Mouse (Mus musculus) forebrain, embryonic 11.5 days (tissue): Measurements from ENCODE around the gene Tnfrsf22. TPM values are rescaled to one million over a fixed set of nuclear protein-coding genes. Genes with fewer than 3 reads are reported as not detected.
"Not testable (repeated sequence)": the region's sequence is repeated elsewhere in the genome, so short reads cannot be mapped to it uniquely, and the experiment has no call there.

ENCODE experiments used
- ATAC-seq: fragments of 200-750 bp; cut with Nextera tagmentation; replicated peaks from 2 replicates; pipeline ENCODE4 v1.8.0; 2017; ENCODE audit warnings: moderate TSS enrichment; ENCODE audit not compliant: low FRiP score
- DNase-seq: peaks from one replicate; pipeline ENCODE4 v3.0.0-alpha.2; 2017; ENCODE audit warnings: low spot score
- H3K27ac ChIP-seq: fragments of 300-500 bp; sonication (generic); 2 replicates; pipeline ENCODE4 v1.5.1; 2014; ENCODE audit warnings: low read depth, low read length
- H3K27me3 ChIP-seq: fragments of 300-500 bp; sonication (generic); 2 replicates; pipeline ENCODE4 v1.6.1; 2014; ENCODE audit warnings: mild to moderate bottlenecking, low read length, mixed read lengths; ENCODE audit not compliant: control insufficient read depth, insufficient read depth
- H3K36me3 ChIP-seq: fragments of 300-500 bp; sonication (generic); 2 replicates; pipeline ENCODE4 v1.6.1; 2014; ENCODE audit warnings: mild to moderate bottlenecking, low read length, moderate library complexity, mixed read lengths; ENCODE audit not compliant: control insufficient read depth, insufficient read depth
- H3K4me1 ChIP-seq: fragments of 300-500 bp; sonication (generic); replicated peaks from 2 replicates; pipeline ENCODE4 v1.6.1; 2014; ENCODE audit warnings: low read length, mixed read lengths; ENCODE audit not compliant: control insufficient read depth, insufficient read depth
- H3K4me2 ChIP-seq: fragments of 300-500 bp; sonication (generic); 2 replicates; pipeline ENCODE4 v1.6.1; 2014; ENCODE audit warnings: low read depth, mild to moderate bottlenecking, low read length, moderate library complexity, mixed read lengths; ENCODE audit not compliant: severe bottlenecking
- H3K4me3 ChIP-seq: fragments of 300-500 bp; sonication (generic); 2 replicates; pipeline ENCODE4 v1.5.1; 2014; ENCODE audit warnings: low read depth, low read length
- H3K9ac ChIP-seq: fragments of 300-500 bp; sonication (generic); 2 replicates; pipeline ENCODE4 v1.6.1; 2014; ENCODE audit warnings: low read length
- H3K9me3 ChIP-seq: fragments of 300-500 bp; sonication (generic); 2 replicates; pipeline ENCODE4 v1.6.1; 2016; ENCODE audit warnings: low read length, mixed read lengths; ENCODE audit not compliant: control insufficient read depth
- WGBS: fragments of 180-500 bp; shearing (Covaris S2); extraction: QIAGEN DNeasy Blood & Tissue Kit; methylation state at CpG from one replicate; pipeline ENCODE4 v1.1.7; 2014; 5-methylcytosine and 5-hydroxymethylcytosine counted together
- polyA plus RNA-seq: library from polyadenylated mRNA; unstranded; fragments of >200 nt; fragmentation: Nextera tagmentation; extraction: Ambion mirVana; gene quantifications from 2 replicates; pipeline ENCODE4 v1.2.1, GENCODE M21; 2014

Gene Tnfrsf22
- polyA plus RNA-seq, 1 experiment from 2014 or later = 9.8 TPM

GRCm38 (mm10) chr7:143686676-143687075, 37.2 kb upstream of the Tnfrsf22 start:
- not testable (repeated sequence) for ATAC-seq, H3K36me3 ChIP-seq, DNase-seq, H3K27me3 ChIP-seq, H3K4me2 ChIP-seq, H3K27ac ChIP-seq, H3K9me3 ChIP-seq, H3K4me1 ChIP-seq, H3K9ac ChIP-seq, H3K4me3 ChIP-seq
- WGBS = 83% methylated on average over 3 of the region's 3 CpGs

- H3K9ac ChIP-seq, H3K9me3 ChIP-seq, DNase-seq, H3K27ac ChIP-seq, H3K4me2 ChIP-seq, ATAC-seq, H3K27me3 ChIP-seq, H3K4me3 ChIP-seq, H3K4me1 ChIP-seq, H3K36me3 ChIP-seq: not testable (repeated sequence)
- 63% methylated on average over 4 of the region's 4 CpGs for WGBS
These were observed 36.7 kb upstream of the Tnfrsf22 start for GRCm38 (mm10) chr7:143686191-143686590.

GRCm38 (mm10) chr7:143685359-143686067, 36.1 kb upstream of the Tnfrsf22 start, which contains the start of gene Tnfrsf23:
Tnfrsf23 (minus strand) TSS chr7:143685872.
- DNase-seq (peak; percentile 79), ATAC-seq (peak; percentile 86)
- Histone ChIP-seq H3K9ac (no peak within 1 kb of the TSS), H3K27ac (no peak within 1 kb of the TSS), H3K27me3 (no peaks in the 10 kb centered on the region), H3K4me3 (peak within 1 kb of the TSS; percentile 30), H3K4me1 (0 out of 2 replicates have a peak, but pooled peaks cover 2% of the 10 kb centered on the region), H3K9me3 (no peaks in the 10 kb centered on the region), H3K36me3 (no peaks in the 10 kb centered on the region), H3K4me2 (peak within 1 kb of the TSS; percentile 86)
- 3% methylated on average over 35 of the region's 35 CpGs for WGBS

GRCm38 (mm10) chr7:143684569-143684968, 35.1 kb upstream of the Tnfrsf22 start:
- H3K27ac ChIP-seq, ATAC-seq, H3K9me3 ChIP-seq, H3K27me3 ChIP-seq, H3K36me3 ChIP-seq, H3K9ac ChIP-seq, DNase-seq, H3K4me3 ChIP-seq, H3K4me2 ChIP-seq, H3K4me1 ChIP-seq: not testable (repeated sequence)
- WGBS = 79% methylated on average over 1 of the region's 2 CpGs

- no peak overlapping the region for H3K4me2 ChIP-seq
- H3K9me3 ChIP-seq = no peaks in the 10 kb centered on the region
- no peak overlapping the region for H3K9ac ChIP-seq
- 83% methylated on average over 1 of the region's 1 CpGs for WGBS
- no peaks in the 10 kb centered on the region for H3K27me3 ChIP-seq
- H3K4me1 ChIP-seq = 0 out of 2 replicates have a peak, but pooled peaks cover 2% of the 10 kb centered on the region
- no peak overlapping the region for H3K4me3 ChIP-seq
- no peaks in the 10 kb centered on the region for H3K36me3 ChIP-seq
- H3K27ac ChIP-seq = no peak overlapping the region
- no peak for ATAC-seq
- DNase-seq = no peak
These were observed 32.1 kb upstream of the Tnfrsf22 start for GRCm38 (mm10) chr7:143681566-143681965.

DNA sequence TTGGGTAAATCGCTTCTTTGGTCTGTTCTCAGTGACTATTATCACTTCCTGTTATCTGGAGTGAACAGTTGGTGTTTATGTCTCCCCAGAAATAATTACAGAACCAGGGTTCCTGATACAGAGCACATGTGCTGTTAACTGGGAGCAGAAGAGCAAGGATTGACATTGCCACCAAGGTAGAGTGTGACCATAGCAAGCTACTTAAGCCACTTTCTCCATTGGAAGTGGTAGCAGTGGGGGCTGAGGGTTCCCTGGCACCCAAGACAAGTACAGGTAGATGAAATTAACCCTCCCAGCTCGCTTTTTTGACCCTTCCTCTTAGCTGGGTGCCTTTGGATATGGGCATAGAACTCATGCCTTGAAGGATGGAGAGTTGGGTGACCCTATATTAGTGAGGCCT, 31.4 kb upstream of the Tnfrsf22 start:
- H3K9me3 ChIP-seq, H3K36me3 ChIP-seq, H3K9ac ChIP-seq, H3K27ac ChIP-seq, H3K27me3 ChIP-seq, H3K4me2 ChIP-seq, H3K4me1 ChIP-seq, ATAC-seq, DNase-seq, H3K4me3 ChIP-seq: not testable (repeated sequence)
- 63% methylated on average over 2 of the region's 2 CpGs for WGBS

DNA sequence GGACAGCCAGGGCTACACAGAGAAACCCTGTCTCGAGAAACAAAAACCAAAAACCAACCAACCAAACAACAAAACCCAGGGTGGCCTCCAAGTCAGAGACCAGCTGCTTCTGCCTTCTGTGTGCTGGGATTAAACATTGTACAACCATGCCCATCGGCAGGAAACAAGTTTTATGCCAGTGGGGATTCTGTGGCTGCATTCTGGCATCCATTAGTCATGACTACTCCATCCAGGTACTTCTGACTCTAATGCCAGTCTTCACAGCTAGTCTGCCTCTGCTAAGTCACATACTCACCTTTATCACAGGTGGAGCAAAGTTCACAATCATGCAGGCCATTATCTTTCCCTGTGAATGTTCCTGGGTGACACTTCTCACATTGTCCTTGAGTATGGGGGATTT, 30.2 kb upstream of the Tnfrsf22 start:
- not testable (repeated sequence) for ATAC-seq, DNase-seq, H3K9me3 ChIP-seq, H3K9ac ChIP-seq, H3K27me3 ChIP-seq, H3K4me1 ChIP-seq, H3K36me3 ChIP-seq, H3K4me2 ChIP-seq, H3K27ac ChIP-seq, H3K4me3 ChIP-seq
- 80% methylated on average over 2 of the region's 2 CpGs for WGBS

GRCm38 (mm10) chr7:143666427-143667311, 17.2 kb upstream of the Tnfrsf22 start:
- H3K27me3 ChIP-seq = no peaks in the 10 kb centered on the region
- H3K27ac ChIP-seq = no peak overlapping the region
- H3K9ac ChIP-seq = no peak overlapping the region
- ATAC-seq (no peak), DNase-seq (no peak)
- H3K4me3 ChIP-seq = no peak overlapping the region
- no peaks in the 10 kb centered on the region for H3K36me3 ChIP-seq
- no peaks in the 10 kb centered on the region for H3K4me1 ChIP-seq
- no peaks in the 10 kb centered on the region for H3K9me3 ChIP-seq
- no peak overlapping the region for H3K4me2 ChIP-seq
